Mouse (Mus musculus) MEL (cell line): Measurements from ENCODE around the gene Mrps26. TPM values are rescaled to one million over a fixed set of nuclear protein-coding genes. Genes with fewer than 3 reads are reported as not detected.

Experiments used
- DNase-seq: peaks from one replicate; pipeline ENCODE4 v3.0.0; 2011; ENCODE audit warnings: low read depth, low spot score
- H3K27ac ChIP-seq: 2 replicates; pipeline ENCODE4 v1.5.1; 2012; ENCODE audit warnings: low read depth, mild to moderate bottlenecking, control low read depth, low read length, moderate library complexity; ENCODE audit not compliant: control insufficient read depth
- H3K27me3 ChIP-seq, 2 experiments: fragments of 150-350 bp in 1 of 2; sonication (generic) in 1 of 2; 2 replicates each; pipeline ENCODE4 v1.6.1; 2012; ENCODE audit warnings: low read length in 2 of 2, mild to moderate bottlenecking in 2 of 2, improper control_type of control experiment in 1 of 2, moderate library complexity in 1 of 2; ENCODE audit not compliant: insufficient read depth in 2 of 2, control insufficient read depth in 1 of 2
- H3K36me3 ChIP-seq, 2 experiments: 2 replicates each; pipeline ENCODE4 v1.6.1; 2012 to 2014; ENCODE audit warnings: low read length in 2 of 2, improper control_type of control experiment in 1 of 2, inconsistent platforms in 1 of 2, mild to moderate bottlenecking in 1 of 2; ENCODE audit not compliant: insufficient read depth in 2 of 2, control insufficient read depth in 1 of 2
- H3K4me1 ChIP-seq, 2 experiments: fragments of 150-350 bp in 1 of 2; sonication (generic) in 1 of 2; 2 replicates each; pipeline ENCODE4 v1.6.1; 2012; ENCODE audit warnings: low read length in 2 of 2, improper control_type of control experiment in 1 of 2, mild to moderate bottlenecking in 1 of 2; ENCODE audit not compliant: insufficient read depth in 2 of 2, control insufficient read depth in 1 of 2
- H3K4me3 ChIP-seq, 2 experiments: fragments of 150-350 bp in 1 of 2; sonication (generic) in 1 of 2; 2 replicates each; pipeline ENCODE4 v1.5.1; 2012; ENCODE audit warnings: low read depth in 2 of 2, low read length in 2 of 2, mild to moderate bottlenecking in 2 of 2, moderate library complexity in 2 of 2, control low read depth in 1 of 2, improper control_type of control experiment in 1 of 2; ENCODE audit not compliant: control insufficient read depth in 1 of 2, insufficient read depth in 1 of 2
- H3K79me2 ChIP-seq: 2 replicates; pipeline ENCODE4 v1.6.1; 2012; ENCODE audit warnings: mild to moderate bottlenecking, low read length, moderate library complexity; ENCODE audit not compliant: control insufficient read depth, poor library complexity, insufficient read depth
- H3K9ac ChIP-seq: 2 replicates; pipeline ENCODE4 v1.6.1; 2012; ENCODE audit warnings: low read depth, mild to moderate bottlenecking, control low read depth, low read length, moderate library complexity; ENCODE audit not compliant: control insufficient read depth, poor library complexity, severe bottlenecking
- H3K9me3 ChIP-seq: fragments of 150-350 bp; sonication (generic); replicated peaks from 2 replicates; pipeline ENCODE4 v1.6.1; 2012; ENCODE audit warnings: mild to moderate bottlenecking, low read length, improper control_type of control experiment, moderate library complexity; ENCODE audit not compliant: insufficient read depth
- BHLHE40 ChIP-seq: IDR thresholded peaks from 2 replicates; pipeline ENCODE4 v1.6.1; 2012; ENCODE audit warnings: low read depth, mild to moderate bottlenecking, inconsistent platforms, low read length, improper control_type of control experiment, borderline replicate concordance
- CHD1 ChIP-seq: IDR thresholded peaks from 2 replicates; pipeline ENCODE4 v1.6.1; 2012; ENCODE audit warnings: low read depth, mild to moderate bottlenecking, inconsistent platforms, low read length, improper control_type of control experiment
- CHD2 ChIP-seq: IDR thresholded peaks from 2 replicates; pipeline ENCODE4 v1.6.1; 2011; ENCODE audit warnings: low read length, improper control_type of control experiment
- EP300 ChIP-seq, 2 experiments: IDR thresholded peaks; 2 replicates each; pipeline ENCODE4 v1.6.1; 2011; ENCODE audit warnings: improper control_type of control experiment in 2 of 2, low read length in 2 of 2, low read depth in 1 of 2, mild to moderate bottlenecking in 1 of 2
- GABPA ChIP-seq: IDR thresholded peaks from 2 replicates; pipeline ENCODE4 v1.6.1; 2012; ENCODE audit warnings: low read depth, mild to moderate bottlenecking, inconsistent platforms, low read length, improper control_type of control experiment, moderate library complexity
- GATA1 ChIP-seq: IDR thresholded peaks from 2 replicates; pipeline ENCODE4 v1.6.1; 2011; ENCODE audit warnings: low read depth, low read length, improper control_type of control experiment
- HCFC1 ChIP-seq: IDR thresholded peaks from 2 replicates; pipeline ENCODE4 v1.6.1; 2012; ENCODE audit warnings: low read depth, mild to moderate bottlenecking, inconsistent platforms, low read length, improper control_type of control experiment, moderate library complexity
- KAT2A ChIP-seq: conservative IDR thresholded peaks from 2 replicates; pipeline ENCODE4 v1.6.1; 2012; ENCODE audit warnings: low read depth, low read length, improper control_type of control experiment, inconsistent platforms
- MAFK ChIP-seq: IDR thresholded peaks from 2 replicates; pipeline ENCODE4 v1.6.1; 2011; ENCODE audit warnings: low read depth, mild to moderate bottlenecking, low read length, improper control_type of control experiment, borderline replicate concordance
- MXI1 ChIP-seq: IDR thresholded peaks from 2 replicates; pipeline ENCODE4 v1.6.1; 2011; ENCODE audit warnings: mild to moderate bottlenecking, low read depth, low read length, improper control_type of control experiment
- MYB ChIP-seq: IDR thresholded peaks from 2 replicates; pipeline ENCODE4 v1.6.1; 2011; ENCODE audit warnings: mild to moderate bottlenecking, low read depth, low read length, improper control_type of control experiment
- MYC ChIP-seq: IDR thresholded peaks from 2 replicates; pipeline ENCODE4 v1.6.1; 2011; ENCODE audit warnings: low read depth, mild to moderate bottlenecking, low read length, improper control_type of control experiment, moderate library complexity
- POLR2A ChIP-seq, 2 experiments: IDR thresholded peaks; 2 replicates each; pipeline ENCODE4 v1.6.1; 2011 to 2012; ENCODE audit warnings: low read length in 2 of 2, mild to moderate bottlenecking in 2 of 2, control low read depth in 1 of 2, improper control_type of control experiment in 1 of 2, low read depth in 1 of 2, moderate library complexity in 1 of 2; ENCODE audit not compliant: control insufficient read depth in 1 of 2, insufficient read depth in 1 of 2, poor library complexity in 1 of 2
- POLR2AphosphoS2 ChIP-seq: IDR thresholded peaks from 2 replicates; pipeline ENCODE4 v1.6.1; 2011; ENCODE audit warnings: low read length, improper control_type of control experiment
- POLR2AphosphoS5 ChIP-seq: IDR thresholded peaks from 2 replicates; pipeline ENCODE4 v1.6.1; 2012; ENCODE audit warnings: low read depth, borderline replicate concordance, mild to moderate bottlenecking, inconsistent platforms, low read length, moderate library complexity, mixed read lengths
- RCOR1 ChIP-seq: IDR thresholded peaks from 2 replicates; pipeline ENCODE4 v1.6.1; 2012; ENCODE audit warnings: low read depth, mild to moderate bottlenecking, inconsistent platforms, low read length, improper control_type of control experiment
- SIN3A ChIP-seq: IDR thresholded peaks from 2 replicates; pipeline ENCODE4 v1.6.1; 2012; ENCODE audit warnings: low read length, improper control_type of control experiment, inconsistent platforms
- SMC3 ChIP-seq: IDR thresholded peaks from 2 replicates; pipeline ENCODE4 v1.6.1; 2011; ENCODE audit warnings: low read depth, low read length, improper control_type of control experiment
- TAL1 ChIP-seq: IDR thresholded peaks from 2 replicates; pipeline ENCODE4 v1.6.1; 2012; ENCODE audit warnings: mild to moderate bottlenecking, inconsistent platforms, low read length, moderate library complexity, mixed read lengths
- TBP ChIP-seq: IDR thresholded peaks from 2 replicates; pipeline ENCODE4 v1.8.0; 2011; ENCODE audit warnings: low read depth, low read length, improper control_type of control experiment
- ZKSCAN1 ChIP-seq: IDR thresholded peaks from 2 replicates; pipeline ENCODE4 v1.6.1; 2012; ENCODE audit warnings: low read depth, mild to moderate bottlenecking, inconsistent platforms, low read length, improper control_type of control experiment, moderate library complexity
- polyA plus RNA-seq, 2 experiments: library from polyadenylated mRNA; stranded (reverse) in 1 of 2; unstranded in 1 of 2; fragments of >175 nt in 1 of 2; fragments of >200 nt in 1 of 2; gene quantifications; 2 replicates each; pipeline versions ENCODE4 v1.2.1 to v1.2.4; 2012; ENCODE audit warnings: low replicate concordance in 2 of 2, low read depth in 1 of 2; ENCODE audit not compliant: insufficient read length in 2 of 2, insufficient read depth in 1 of 2, missing spikeins in 1 of 2
- total RNA-seq: library from RNA; depleted of rRNA; stranded (reverse); fragments of 300-350 nt; gene quantifications from 2 replicates; pipeline ENCODE4 v1.2.3, GENCODE M21; 2012

Mrps26 gene
- total and polyA plus RNA-seq, 3 experiments, result 121 to 154 TPM; not detected in 1

- TF ChIP-seq MXI1 (no peak), TBP (no peak), TAL1 (no peak), POLR2AphosphoS2 (no peak), MYC (no peak), RCOR1 (no peak), SMC3 (no peak), KAT2A (no peak), HCFC1 (no peak)
- no peak overlapping the region for H3K4me3 ChIP-seq
- H3K9ac ChIP-seq, result no peak overlapping the region
- H3K27ac ChIP-seq, result no peak overlapping the region
- H3K4me1 ChIP-seq, result peaks cover 2 to 13% of the 10 kb centered on the region in 2 experiments
- H3K27me3 ChIP-seq, result no peaks in the 10 kb centered on the region
- H3K9me3 ChIP-seq, result no peaks in the 10 kb centered on the region
- no peak for DNase-seq
- H3K36me3 ChIP-seq, result peaks cover 2 to 6% of the 10 kb centered on the region in 2 experiments; a peak in 2 of 4 replicates
- no peaks in the 10 kb centered on the region for H3K79me2 ChIP-seq
Measured at GRCm38 (mm10) chr2:130536890-130537289, 26.7 kb upstream of the Mrps26 start.

- Histone ChIP-seq H3K27ac (peak overlapping the region; percentile 45; the same call in 1 of the 2 replicates), H3K9ac (no peak overlapping the region), H3K4me1 (peaks cover 2 to 13% of the 10 kb centered on the region in 2 experiments), H3K4me3 (no peak overlapping the region), H3K27me3 (no peaks in the 10 kb centered on the region), H3K36me3 (peaks cover 2 to 7% of the 10 kb centered on the region in 2 experiments; a peak in 2 of 4 replicates), H3K79me2 (no peaks in the 10 kb centered on the region)
- peak; percentile 54 for DNase-seq
- TF ChIP-seq MAFK (peak; percentile 93), EP300 (IDR thresholded peaks at IDR 0.05; ENCODE audit: low read depth in 1 of 2, low read length in 2 of 2) (peak in 1 of 2 experiments; percentile 19; a peak in 1 of 4 replicates), SIN3A (0 out of 2 replicates have a peak, but pooled peaks have one; percentile 18), GABPA (no peak), ZKSCAN1 (no peak)
- TF ChIP-seq, all 39 proteins: peak for 3
- H3K9me3 ChIP-seq, result no peaks in the 10 kb centered on the region
Measured at GRCm38 (mm10) chr2:130538876-130539546, 24.5 kb upstream of the Mrps26 start.

- no peak for TF ChIP-seq MYB
- TF ChIP-seq KAT2A, result no peak
- TF ChIP-seq POLR2AphosphoS5, result no peak
- no peak for TF ChIP-seq GATA1
- no peak for TF ChIP-seq MXI1
- no peak for TF ChIP-seq POLR2AphosphoS2
- TF ChIP-seq BHLHE40, result no peak
- TF ChIP-seq POLR2A (IDR thresholded peaks at IDR 0.05; ENCODE audit: control insufficient read depth in 1 of 2, insufficient read depth in 1 of 2, low read depth in 1 of 2, low read length in 2 of 2, poor library complexity in 1 of 2), result no peak
- TF ChIP-seq CHD1, result no peak
- TF ChIP-seq CHD2, result no peak
- no peak for TF ChIP-seq TBP
- Histone ChIP-seq H3K4me1 (peaks cover 2 to 13% of the 10 kb centered on the region in 2 experiments), H3K27me3 (no peaks in the 10 kb centered on the region), H3K9me3 (no peaks in the 10 kb centered on the region), H3K79me2 (no peaks in the 10 kb centered on the region), H3K4me3 (no peak overlapping the region), H3K9ac (no peak overlapping the region), H3K36me3 (peaks cover 2 to 8% of the 10 kb centered on the region in 2 experiments; a peak in 3 of 4 replicates), H3K27ac (no peak overlapping the region)
- DNase-seq, result no peak
Measured at GRCm38 (mm10) chr2:130540266-130540665, 23.3 kb upstream of the Mrps26 start.
